Mouse (Mus musculus): ENCODE measurements around the gene Coro2b. TPM values are rescaled to one million over a fixed set of nuclear protein-coding genes. Genes with fewer than 3 reads are reported as not detected.

The Coro2b gene
- polyA plus RNA-seq, 1 experiment from 2014 or later = 15.3 TPM

DNA sequence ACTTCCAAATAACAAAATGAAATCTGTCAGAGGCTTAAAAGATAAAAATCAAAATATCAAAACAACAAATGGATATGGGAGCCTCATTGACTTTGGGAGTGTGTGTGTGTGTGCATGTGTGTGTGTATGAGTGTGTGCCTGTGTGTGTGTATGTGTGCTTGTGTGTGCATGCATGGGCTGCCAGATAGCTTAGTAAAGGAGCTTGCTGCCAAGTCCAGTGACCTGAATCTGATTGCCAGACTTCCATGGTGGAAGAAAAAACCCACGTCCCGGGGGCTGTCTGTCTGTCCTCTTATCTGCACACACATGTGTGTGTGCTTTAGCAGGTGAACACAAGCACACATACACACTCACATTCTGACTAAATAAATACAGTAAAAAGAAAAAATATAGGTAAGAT, 143.3 kb downstream of the Coro2b start:
- Histone ChIP-seq H3K4me3 (ENCODE audit: low read depth, low read length) (no peak overlapping the region), H3K4me1 (ENCODE audit: control insufficient read depth, insufficient read depth, low read length) (peaks cover 2% of the 10 kb centered on the region; the same call in 1 of the 2 replicates), H3K4me2 (no peak overlapping the region), H3K9me3 (ENCODE audit: control insufficient read depth, low read length) (no peaks in the 10 kb centered on the region), H3K36me3 (ENCODE audit: control insufficient read depth, insufficient read depth, low read length) (no peaks in the 10 kb centered on the region), H3K27me3 (ENCODE audit: control insufficient read depth, insufficient read depth, low read length) (no peaks in the 10 kb centered on the region), H3K9ac (ENCODE audit: low read length) (no peak overlapping the region), H3K27ac (ENCODE audit: low read depth, low read length) (no peak overlapping the region)
- ATAC-seq (ENCODE audit: low FRiP score) = no peak
- 90% methylated on average over 2 of the region's 2 CpGs for WGBS
- DNase-seq (ENCODE audit: low spot score, missing footprints) = no peak

DNA sequence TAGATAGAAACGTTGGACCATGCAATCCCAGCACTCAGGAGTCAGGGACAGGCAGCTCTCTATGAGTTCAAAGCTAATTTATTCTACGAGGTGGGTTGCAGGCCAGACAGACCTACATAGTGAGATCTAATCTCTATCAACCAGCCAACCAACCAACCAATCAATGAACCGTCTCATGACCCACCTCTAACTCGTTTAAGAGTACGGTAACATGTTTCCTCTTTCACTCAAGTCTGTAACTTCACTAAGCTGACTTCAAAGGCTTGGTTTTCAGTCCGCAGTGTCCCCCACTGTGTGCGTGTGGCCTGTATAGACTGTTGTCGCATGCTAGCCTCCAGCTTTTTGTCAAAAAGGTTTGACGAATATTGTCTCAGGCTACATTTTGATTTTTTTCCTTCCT, 147.1 kb downstream of the Coro2b start:
- Histone ChIP-seq H3K36me3 (ENCODE audit: control insufficient read depth, insufficient read depth, low read length) (no peaks in the 10 kb centered on the region), H3K4me2 (no peak overlapping the region), H3K4me1 (ENCODE audit: control insufficient read depth, insufficient read depth, low read length) (peaks cover 2% of the 10 kb centered on the region; the same call in 1 of the 2 replicates), H3K4me3 (ENCODE audit: low read depth, low read length) (no peak overlapping the region), H3K27ac (ENCODE audit: low read depth, low read length) (no peak overlapping the region), H3K9ac (ENCODE audit: low read length) (no peak overlapping the region), H3K27me3 (ENCODE audit: control insufficient read depth, insufficient read depth, low read length) (no peaks in the 10 kb centered on the region), H3K9me3 (ENCODE audit: control insufficient read depth, low read length) (no peaks in the 10 kb centered on the region)
- no peak for ATAC-seq (ENCODE audit: low FRiP score)
- 61% methylated on average over 9 of the region's 9 CpGs for WGBS
- DNase-seq (ENCODE audit: low spot score, missing footprints) = peak; percentile 68

DNA sequence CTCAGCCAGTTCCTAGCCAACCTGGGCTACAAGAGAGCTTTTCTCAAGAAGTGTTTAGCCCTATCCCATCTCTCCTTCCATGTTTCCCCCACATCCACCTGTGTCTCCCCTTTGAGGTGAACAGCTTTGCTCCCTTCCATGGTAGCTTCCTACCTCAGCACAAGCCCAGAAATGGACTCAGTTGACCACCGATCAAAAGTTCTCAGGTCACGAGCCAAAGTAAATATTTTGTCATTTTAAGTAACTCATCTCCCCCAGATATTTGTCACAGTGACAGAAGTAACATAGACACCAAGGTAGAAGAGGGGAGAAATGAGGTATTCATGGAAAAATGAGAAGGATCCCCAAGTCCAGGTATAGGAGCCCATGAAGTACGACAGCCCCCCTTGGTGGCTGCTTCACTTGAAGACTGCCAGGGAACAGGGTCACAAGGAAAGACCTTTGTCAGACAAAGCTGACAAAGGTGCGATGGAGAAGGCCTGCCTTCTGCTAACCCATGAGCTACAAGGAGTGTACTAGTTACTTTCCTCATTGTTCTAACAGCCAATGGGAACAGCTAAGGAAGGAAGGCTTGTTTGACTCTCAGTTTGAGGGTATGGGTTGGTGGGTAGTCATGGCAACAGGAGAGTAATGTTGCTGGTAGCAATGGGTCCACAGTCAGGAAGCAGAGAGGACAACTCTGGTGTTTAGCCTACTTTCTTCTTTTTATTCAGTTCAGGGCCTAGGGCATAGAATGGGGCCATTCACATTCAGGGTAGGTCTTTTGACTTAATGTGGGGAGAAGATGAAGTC, 150.9 kb downstream of the Coro2b start:
- Histone ChIP-seq H3K4me2 (no peak overlapping the region), H3K27ac (ENCODE audit: low read depth, low read length) (no peak overlapping the region), H3K9me3 (ENCODE audit: control insufficient read depth, low read length) (no peaks in the 10 kb centered on the region), H3K9ac (ENCODE audit: low read length) (no peak overlapping the region), H3K36me3 (ENCODE audit: control insufficient read depth, insufficient read depth, low read length) (no peaks in the 10 kb centered on the region), H3K4me3 (ENCODE audit: low read depth, low read length) (no peak overlapping the region), H3K4me1 (ENCODE audit: control insufficient read depth, insufficient read depth, low read length) (peaks cover 2% of the 10 kb centered on the region; the same call in 1 of the 2 replicates), H3K27me3 (ENCODE audit: control insufficient read depth, insufficient read depth, low read length) (no peaks in the 10 kb centered on the region)
- WGBS = 87% methylated on average over 4 of the region's 4 CpGs
- peak; percentile 56 for DNase-seq (ENCODE audit: low spot score, missing footprints)
- no peak for ATAC-seq (ENCODE audit: low FRiP score)

DNA sequence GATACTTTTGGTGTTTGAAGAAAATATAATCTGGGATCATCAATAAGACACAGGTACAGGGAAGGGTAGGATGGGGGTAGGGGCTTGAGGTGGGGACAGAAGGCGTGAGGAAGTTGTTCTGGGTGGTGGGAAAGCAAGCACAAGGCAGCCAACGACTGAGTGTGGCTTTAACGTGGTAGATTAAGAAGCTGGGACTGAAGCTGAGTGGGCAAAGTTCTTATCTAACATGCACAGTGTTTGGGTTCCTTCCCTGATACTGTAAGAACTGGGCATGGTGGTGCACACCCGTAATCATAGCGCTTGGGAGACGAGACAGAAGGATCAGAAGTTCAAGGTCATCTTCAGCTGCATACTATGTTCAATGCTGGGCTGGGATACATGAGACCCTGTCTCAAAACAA, 151.8 kb downstream of the Coro2b start:
- no peak overlapping the region for H3K4me2 ChIP-seq
- H3K27me3 ChIP-seq (ENCODE audit: control insufficient read depth, insufficient read depth, low read length) = no peaks in the 10 kb centered on the region
- DNase-seq (ENCODE audit: low spot score, missing footprints) = no peak
- no peak for ATAC-seq (ENCODE audit: low FRiP score)
- H3K9me3 ChIP-seq (ENCODE audit: control insufficient read depth, low read length) = no peaks in the 10 kb centered on the region
- H3K9ac ChIP-seq (ENCODE audit: low read length) = no peak overlapping the region
- no peak overlapping the region for H3K27ac ChIP-seq (ENCODE audit: low read depth, low read length)
- H3K4me3 ChIP-seq (ENCODE audit: low read depth, low read length) = no peak overlapping the region
- 88% methylated on average over 6 of the region's 6 CpGs for WGBS
- H3K36me3 ChIP-seq (ENCODE audit: control insufficient read depth, insufficient read depth, low read length) = no peaks in the 10 kb centered on the region; the same call in 1 of the 2 replicates
- H3K4me1 ChIP-seq (ENCODE audit: control insufficient read depth, insufficient read depth, low read length) = peaks cover 2% of the 10 kb centered on the region; the same call in 1 of the 2 replicates

DNA sequence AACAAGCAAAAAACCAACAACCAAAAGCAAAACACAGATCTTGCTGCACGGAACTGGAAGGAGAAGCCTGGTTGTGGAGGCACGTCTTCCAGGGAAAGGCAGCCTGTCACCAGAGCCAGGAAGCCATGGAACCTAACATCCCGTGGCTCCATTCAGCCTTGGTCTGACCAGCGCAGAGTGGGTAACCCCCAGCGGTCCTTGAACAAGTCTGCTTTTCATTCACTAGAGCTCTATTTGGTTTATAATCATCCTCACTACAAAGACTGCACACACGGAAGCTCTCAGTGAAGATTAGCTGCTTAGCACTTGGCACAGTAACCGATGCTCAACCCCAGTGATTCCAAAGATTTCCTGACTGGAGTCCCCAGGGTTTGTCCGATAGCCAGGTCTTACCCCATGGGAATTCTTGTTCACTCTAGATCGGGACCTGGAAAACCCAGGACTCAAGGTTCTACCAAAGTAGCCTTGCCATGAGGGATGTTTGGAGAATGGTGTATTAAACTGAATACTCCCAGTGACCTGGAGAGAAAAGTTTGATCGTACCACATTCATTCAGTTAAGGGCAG, 154.2 kb downstream of the Coro2b start:
- no peaks in the 10 kb centered on the region for H3K4me1 ChIP-seq (ENCODE audit: control insufficient read depth, insufficient read depth, low read length)
- DNase-seq (ENCODE audit: low spot score, missing footprints) = no peak
- ATAC-seq (ENCODE audit: low FRiP score) = no peak
- H3K36me3 ChIP-seq (ENCODE audit: control insufficient read depth, insufficient read depth, low read length) = peaks cover 8% of the 10 kb centered on the region
- no peak overlapping the region for H3K27ac ChIP-seq (ENCODE audit: low read depth, low read length)
- WGBS = 73% methylated on average over 10 of the region's 10 CpGs
- no peak overlapping the region for H3K4me3 ChIP-seq (ENCODE audit: low read depth, low read length)
- no peaks in the 10 kb centered on the region for H3K27me3 ChIP-seq (ENCODE audit: control insufficient read depth, insufficient read depth, low read length)
- H3K4me2 ChIP-seq = no peak overlapping the region
- no peak overlapping the region for H3K9ac ChIP-seq (ENCODE audit: low read length)
- no peaks in the 10 kb centered on the region for H3K9me3 ChIP-seq (ENCODE audit: control insufficient read depth, low read length)

DNA sequence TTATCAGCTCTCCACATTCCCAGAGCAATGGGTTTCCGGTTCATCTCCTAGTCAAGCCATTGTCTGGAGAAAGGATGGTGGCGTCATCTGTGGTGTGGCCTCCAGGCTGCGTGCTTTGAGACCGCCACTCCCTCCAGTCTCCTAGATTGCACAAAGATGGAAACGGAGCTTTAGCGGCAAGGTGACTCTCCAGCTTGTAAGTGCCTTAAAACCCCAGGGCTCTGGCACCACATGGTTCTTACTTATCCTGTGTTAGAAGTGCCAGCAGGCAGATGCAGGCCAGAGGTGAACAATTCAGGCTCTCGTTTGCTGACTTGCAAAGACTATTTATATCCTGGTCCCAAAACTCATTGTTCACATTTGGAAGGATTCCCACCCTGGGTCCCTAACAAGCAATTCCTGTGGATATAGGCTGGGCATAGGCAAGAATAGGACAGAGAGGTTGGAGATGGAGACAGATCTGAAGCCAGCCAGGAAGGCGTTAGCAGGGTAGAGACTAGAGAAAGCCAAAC, 155.4 kb downstream of the Coro2b start:
- Histone ChIP-seq H3K27me3 (ENCODE audit: control insufficient read depth, insufficient read depth, low read length) (no peaks in the 10 kb centered on the region), H3K27ac (ENCODE audit: low read depth, low read length) (no peak overlapping the region), H3K4me2 (no peak overlapping the region), H3K36me3 (ENCODE audit: control insufficient read depth, insufficient read depth, low read length) (peaks cover 11% of the 10 kb centered on the region), H3K4me3 (ENCODE audit: low read depth, low read length) (no peak overlapping the region), H3K9me3 (ENCODE audit: control insufficient read depth, low read length) (no peaks in the 10 kb centered on the region), H3K9ac (ENCODE audit: low read length) (no peak overlapping the region), H3K4me1 (ENCODE audit: control insufficient read depth, insufficient read depth, low read length) (no peaks in the 10 kb centered on the region)
- no peak for ATAC-seq (ENCODE audit: low FRiP score)
- WGBS = 67% methylated on average over 8 of the region's 8 CpGs
- no peak for DNase-seq (ENCODE audit: low spot score, missing footprints)

DNA sequence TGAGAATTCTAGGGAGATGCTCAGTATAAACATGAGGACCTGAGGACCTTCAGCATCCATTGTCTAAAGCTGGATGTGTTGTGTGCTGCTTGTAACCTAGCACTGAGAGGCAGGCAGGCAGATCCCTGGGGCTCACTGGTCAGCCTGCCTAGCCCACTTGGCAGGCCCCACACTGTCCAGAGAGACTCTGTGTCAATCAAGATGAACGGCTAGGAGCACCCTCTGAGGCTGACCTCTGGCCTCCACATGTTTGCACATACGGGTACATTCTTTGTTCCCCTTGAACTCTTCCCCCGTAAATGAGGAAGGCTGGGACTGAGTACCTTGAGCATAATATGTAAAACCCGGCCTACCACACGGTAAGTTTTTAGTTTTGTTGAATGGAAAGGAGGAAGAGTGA, 156.5 kb downstream of the Coro2b start:
- no peaks in the 10 kb centered on the region for H3K4me1 ChIP-seq (ENCODE audit: control insufficient read depth, insufficient read depth, low read length)
- no peaks in the 10 kb centered on the region for H3K27me3 ChIP-seq (ENCODE audit: control insufficient read depth, insufficient read depth, low read length)
- DNase-seq (ENCODE audit: low spot score, missing footprints) (no peak), ATAC-seq (ENCODE audit: low FRiP score) (no peak)
- H3K4me3 ChIP-seq (ENCODE audit: low read depth, low read length) = no peak overlapping the region
- H3K27ac ChIP-seq (ENCODE audit: low read depth, low read length) = no peak overlapping the region
- peaks cover 18% of the 10 kb centered on the region for H3K36me3 ChIP-seq (ENCODE audit: control insufficient read depth, insufficient read depth, low read length)
- H3K9ac ChIP-seq (ENCODE audit: low read length) = no peak overlapping the region
- no peaks in the 10 kb centered on the region for H3K9me3 ChIP-seq (ENCODE audit: control insufficient read depth, low read length)
- 67% methylated on average over 5 of the region's 5 CpGs for WGBS
- H3K4me2 ChIP-seq = no peak overlapping the region

DNA sequence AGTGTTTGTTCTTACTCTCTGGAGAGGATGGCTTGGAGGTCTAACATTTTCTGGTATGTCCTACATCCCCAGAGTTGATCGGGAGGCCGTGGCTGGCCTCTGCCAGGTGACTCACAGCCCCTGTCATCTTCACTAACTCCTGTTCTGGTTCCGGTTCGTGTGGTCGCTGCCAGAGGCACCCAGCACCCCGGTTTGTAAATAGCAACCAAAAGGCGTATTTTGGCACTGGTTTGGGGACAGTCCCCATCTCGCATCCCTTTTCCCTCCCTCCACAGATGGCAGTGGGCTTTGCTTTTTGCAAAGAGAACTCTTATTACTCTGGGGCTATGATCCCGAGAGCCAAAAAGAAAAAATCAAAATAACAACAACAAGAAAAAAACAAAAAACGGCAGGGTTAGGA, 158.9 kb downstream of the Coro2b start:
- H3K4me1 ChIP-seq (ENCODE audit: control insufficient read depth, insufficient read depth, low read length) = peaks cover 3% of the 10 kb centered on the region
- no peak overlapping the region for H3K4me3 ChIP-seq (ENCODE audit: low read depth, low read length)
- no peak for DNase-seq (ENCODE audit: low spot score, missing footprints)
- H3K36me3 ChIP-seq (ENCODE audit: control insufficient read depth, insufficient read depth, low read length) = peaks cover 25% of the 10 kb centered on the region
- H3K9ac ChIP-seq (ENCODE audit: low read length) = no peak overlapping the region
- no peak overlapping the region for H3K4me2 ChIP-seq
- H3K27me3 ChIP-seq (ENCODE audit: control insufficient read depth, insufficient read depth, low read length) = no peaks in the 10 kb centered on the region
- ATAC-seq (ENCODE audit: low FRiP score) = no peak
- no peak overlapping the region for H3K27ac ChIP-seq (ENCODE audit: low read depth, low read length)
- WGBS = 93% methylated on average over 10 of the region's 10 CpGs
- H3K9me3 ChIP-seq (ENCODE audit: control insufficient read depth, low read length) = no peaks in the 10 kb centered on the region

DNA sequence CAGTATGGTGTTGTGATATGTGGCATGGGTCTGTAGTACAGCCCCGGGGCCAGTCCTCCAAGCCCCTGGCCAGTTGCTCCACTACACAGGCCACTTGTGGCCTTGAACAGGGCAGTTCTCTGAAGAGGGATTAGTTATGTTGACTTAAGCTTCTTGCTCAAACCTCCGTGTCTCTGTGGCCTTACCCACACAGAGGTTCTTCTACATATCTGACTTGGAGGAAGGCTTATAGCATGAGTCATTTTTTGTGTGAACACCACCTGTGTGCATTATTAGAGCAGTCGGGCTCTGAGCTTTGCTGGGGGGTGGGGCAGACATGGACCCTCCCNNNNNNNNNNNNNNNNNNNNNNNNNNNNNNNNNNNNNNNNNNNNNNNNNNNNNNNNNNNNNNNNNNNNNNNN, 162.6 kb downstream of the Coro2b start:
- H3K4me2 ChIP-seq = no peak overlapping the region
- H3K27ac ChIP-seq (ENCODE audit: low read depth, low read length) = no peak overlapping the region
- WGBS = 82% methylated on average over 3 of the region's 3 CpGs
- DNase-seq (ENCODE audit: low spot score, missing footprints) (no peak), ATAC-seq (ENCODE audit: low FRiP score) (0 out of 2 replicates have a peak, but pooled peaks have one; percentile 46)
- H3K4me3 ChIP-seq (ENCODE audit: low read depth, low read length) = no peak overlapping the region
- H3K9me3 ChIP-seq (ENCODE audit: control insufficient read depth, low read length) = no peaks in the 10 kb centered on the region
- H3K4me1 ChIP-seq (ENCODE audit: control insufficient read depth, insufficient read depth, low read length) = peaks cover 9% of the 10 kb centered on the region
- H3K9ac ChIP-seq (ENCODE audit: low read length) = no peak overlapping the region
- H3K36me3 ChIP-seq (ENCODE audit: control insufficient read depth, insufficient read depth, low read length) = peaks cover 28% of the 10 kb centered on the region
- H3K27me3 ChIP-seq (ENCODE audit: control insufficient read depth, insufficient read depth, low read length) = no peaks in the 10 kb centered on the region
